Mouse (Mus musculus): ENCODE data around the gene Rangap1. TPM values are rescaled to one million over a fixed set of nuclear protein-coding genes. Genes with fewer than 3 reads are reported as not detected.
"Not testable (repeated sequence)": the region's sequence is repeated elsewhere in the genome, so short reads cannot be mapped to it uniquely, and the experiment has no call there.

The Rangap1 gene
- polyA plus RNA-seq, 2 experiments, result 74.3 to 83.7 TPM

DNA sequence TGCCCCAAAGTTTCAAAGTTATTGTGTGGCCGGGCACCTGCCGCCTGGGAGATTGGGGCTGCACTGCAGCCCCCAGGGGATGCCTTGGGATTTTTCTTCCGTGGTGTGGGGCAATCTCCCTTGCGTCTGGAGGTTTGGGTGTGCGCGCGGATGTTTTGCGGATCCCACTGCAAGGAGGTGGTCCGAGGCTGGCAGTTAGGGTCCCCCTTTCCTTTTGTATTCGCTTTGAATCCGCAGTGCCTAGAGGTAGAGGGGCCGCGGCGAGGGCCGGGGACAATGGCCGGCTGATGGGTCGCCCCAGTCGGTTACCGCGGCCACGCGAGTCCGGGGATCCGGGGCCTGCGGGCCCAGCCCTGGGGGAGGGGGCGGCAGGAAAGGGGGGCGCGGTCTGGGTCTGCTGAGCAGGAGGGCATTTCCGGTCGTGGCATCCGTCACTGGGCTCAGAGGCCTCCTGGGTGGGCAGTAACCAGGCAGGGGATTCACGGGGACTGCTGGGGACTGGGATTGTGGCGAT lies 328 bp upstream of the Rangap1 start:
- Histone ChIP-seq H3K4me1 (ENCODE audit: control insufficient read depth, insufficient read depth, low read length) (peaks cover 6% of the 10 kb centered on the region), H3K27me3 (ENCODE audit: control insufficient read depth, insufficient read depth, low read length) (no peaks in the 10 kb centered on the region), H3K9ac (ENCODE audit: low read depth, low read length, severe bottlenecking) (peak overlapping the region; percentile 94), H3K27ac (replicated peaks; ENCODE audit: low read depth, low read length) (peak overlapping the region; percentile 90), H3K4me3 (replicated peaks; ENCODE audit: low read length) (peak overlapping the region; percentile 73), H3K9me3 (ENCODE audit: control insufficient read depth, low read length) (no peaks in the 10 kb centered on the region), H3K36me3 (ENCODE audit: control insufficient read depth, insufficient read depth, low read length) (0 out of 2 replicates have a peak, but pooled peaks cover 4% of the 10 kb centered on the region), H3K4me2 (replicated peaks; ENCODE audit: low read depth, low read length, severe bottlenecking) (peak overlapping the region; percentile 78)
- peak; percentile 75 for ATAC-seq (ENCODE audit: low FRiP score, low read depth)
- under 1% methylated on average over 22 of the region's 33 CpGs for WGBS
- TF ChIP-seq POLR2A (IDR thresholded peaks at IDR 0.05; ENCODE audit: borderline replicate concordance, extremely low read depth, insufficient read depth, insufficient read length), result 0 out of 2 replicates have a peak, but pooled peaks have one; percentile 13
- peak; percentile 66 for DNase-seq (ENCODE audit: low spot score)

- H3K27me3 ChIP-seq (ENCODE audit: control insufficient read depth, insufficient read depth, low read length); ATAC-seq (ENCODE audit: low FRiP score, low read depth); H3K27ac ChIP-seq (replicated peaks; ENCODE audit: low read depth, low read length); H3K4me3 ChIP-seq (replicated peaks; ENCODE audit: low read length); H3K9ac ChIP-seq (ENCODE audit: low read depth, low read length, severe bottlenecking); H3K4me1 ChIP-seq (ENCODE audit: control insufficient read depth, insufficient read depth, low read length); H3K4me2 ChIP-seq (replicated peaks; ENCODE audit: low read depth, low read length, severe bottlenecking); DNase-seq (ENCODE audit: low spot score); H3K9me3 ChIP-seq (ENCODE audit: control insufficient read depth, low read length); H3K36me3 ChIP-seq (ENCODE audit: control insufficient read depth, insufficient read depth, low read length): not testable (repeated sequence)
- 20% methylated on average over 1 of the region's 2 CpGs for WGBS
Measured at GRCm38 (mm10) chr15:81742368-81742767, 3.0 kb downstream of the Rangap1 start.

DNA sequence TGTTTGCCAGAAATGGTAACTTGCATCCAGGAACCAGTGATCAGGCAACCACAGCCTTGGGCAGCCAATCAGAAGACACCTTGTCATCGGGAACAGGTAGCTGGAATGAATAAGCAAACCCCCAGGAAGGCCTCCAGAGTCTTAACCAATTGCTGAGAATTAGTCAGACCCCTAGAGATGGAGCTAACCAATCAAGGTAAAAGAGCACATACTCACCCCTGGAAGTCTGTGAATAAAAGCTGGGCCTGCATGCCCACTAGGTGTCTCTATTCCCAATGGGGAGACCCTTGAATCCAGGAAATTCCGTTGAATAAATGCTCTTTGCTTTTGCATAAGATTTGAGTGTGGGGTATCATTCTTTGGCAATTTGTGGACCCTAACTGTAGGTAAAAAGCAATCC lies 5.4 kb downstream of the Rangap1 start:
- WGBS, result 11% methylated on average over 2 of the region's 2 CpGs
- Histone ChIP-seq H3K36me3 (ENCODE audit: control insufficient read depth, insufficient read depth, low read length) (no peaks in the 10 kb centered on the region), H3K27me3 (ENCODE audit: control insufficient read depth, insufficient read depth, low read length) (no peaks in the 10 kb centered on the region), H3K9me3 (ENCODE audit: control insufficient read depth, low read length) (no peaks in the 10 kb centered on the region), H3K27ac (replicated peaks; ENCODE audit: low read depth, low read length) (no peak overlapping the region), H3K4me2 (replicated peaks; ENCODE audit: low read depth, low read length, severe bottlenecking) (no peak overlapping the region), H3K4me3 (replicated peaks; ENCODE audit: low read length) (no peak overlapping the region), H3K9ac (ENCODE audit: low read depth, low read length, severe bottlenecking) (no peak overlapping the region), H3K4me1 (ENCODE audit: control insufficient read depth, insufficient read depth, low read length) (no peaks in the 10 kb centered on the region)
- DNase-seq (ENCODE audit: low spot score) (no peak), ATAC-seq (ENCODE audit: low FRiP score, low read depth) (no peak)
- TF ChIP-seq POLR2A (IDR thresholded peaks at IDR 0.05; ENCODE audit: borderline replicate concordance, extremely low read depth, insufficient read depth, insufficient read length), result no peak

DNA sequence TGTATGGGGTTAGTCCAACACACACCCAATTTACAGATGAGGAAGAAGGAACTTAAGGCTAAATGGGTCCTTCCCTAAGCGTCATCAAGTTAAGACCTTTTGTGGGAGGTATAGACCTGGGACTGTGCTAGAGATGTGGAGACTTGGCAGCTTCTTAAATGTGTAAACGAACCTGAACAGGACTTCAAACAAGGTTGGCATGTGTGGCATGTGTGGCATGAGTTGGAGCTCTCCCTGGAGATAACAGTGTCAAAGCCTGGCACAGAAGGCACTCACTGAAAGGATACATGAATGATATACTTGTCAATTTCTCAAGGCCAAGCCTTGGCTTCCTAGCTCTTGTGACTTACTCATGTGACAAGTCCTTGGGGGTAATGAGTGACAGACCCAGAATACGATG lies 6.0 kb downstream of the Rangap1 start:
- no peak for TF ChIP-seq POLR2A (IDR thresholded peaks at IDR 0.05; ENCODE audit: borderline replicate concordance, extremely low read depth, insufficient read depth, insufficient read length)
- no peak for DNase-seq (ENCODE audit: low spot score)
- WGBS, result 74% methylated on average over 3 of the region's 3 CpGs
- no peaks in the 10 kb centered on the region for H3K36me3 ChIP-seq (ENCODE audit: control insufficient read depth, insufficient read depth, low read length)
- no peaks in the 10 kb centered on the region for H3K27me3 ChIP-seq (ENCODE audit: control insufficient read depth, insufficient read depth, low read length)
- no peak for ATAC-seq (ENCODE audit: low FRiP score, low read depth)
- no peak overlapping the region for H3K4me2 ChIP-seq (replicated peaks; ENCODE audit: low read depth, low read length, severe bottlenecking)
- H3K27ac ChIP-seq (replicated peaks; ENCODE audit: low read depth, low read length), result no peak overlapping the region
- H3K4me1 ChIP-seq (ENCODE audit: control insufficient read depth, insufficient read depth, low read length), result no peaks in the 10 kb centered on the region
- no peak overlapping the region for H3K9ac ChIP-seq (ENCODE audit: low read depth, low read length, severe bottlenecking)
- no peaks in the 10 kb centered on the region for H3K9me3 ChIP-seq (ENCODE audit: control insufficient read depth, low read length)
- no peak overlapping the region for H3K4me3 ChIP-seq (replicated peaks; ENCODE audit: low read length)

- no peak for TF ChIP-seq POLR2A (IDR thresholded peaks at IDR 0.05; ENCODE audit: borderline replicate concordance, extremely low read depth, insufficient read depth, insufficient read length)
- no peaks in the 10 kb centered on the region for H3K27me3 ChIP-seq (ENCODE audit: control insufficient read depth, insufficient read depth, low read length)
- no peak overlapping the region for H3K4me3 ChIP-seq (replicated peaks; ENCODE audit: low read length)
- ATAC-seq (ENCODE audit: low FRiP score, low read depth) (no peak), DNase-seq (ENCODE audit: low spot score) (no peak)
- H3K9me3 ChIP-seq (ENCODE audit: control insufficient read depth, low read length), result no peaks in the 10 kb centered on the region
- no peaks in the 10 kb centered on the region for H3K36me3 ChIP-seq (ENCODE audit: control insufficient read depth, insufficient read depth, low read length)
- WGBS, result 55% methylated on average over 3 of the region's 3 CpGs
- H3K4me1 ChIP-seq (ENCODE audit: control insufficient read depth, insufficient read depth, low read length), result no peaks in the 10 kb centered on the region
- H3K4me2 ChIP-seq (replicated peaks; ENCODE audit: low read depth, low read length, severe bottlenecking), result no peak overlapping the region
- no peak overlapping the region for H3K9ac ChIP-seq (ENCODE audit: low read depth, low read length, severe bottlenecking)
- no peak overlapping the region for H3K27ac ChIP-seq (replicated peaks; ENCODE audit: low read depth, low read length)
Measured at GRCm38 (mm10) chr15:81735075-81735474, 10.3 kb downstream of the Rangap1 start.

Measured in limb, embryonic 14.5 days (tissue).